Mouse (Mus musculus) mature B cell (primary cell): Measurements from ENCODE around the gene Spc25.

Experiments used
- in situ Hi-C: fragments of 300-500 bp; cut with MboI; formaldehyde crosslinking; loops from 2 replicates; pipeline ENCODE4 v1.14.3; 2019

Gene Spc25

DNA sequence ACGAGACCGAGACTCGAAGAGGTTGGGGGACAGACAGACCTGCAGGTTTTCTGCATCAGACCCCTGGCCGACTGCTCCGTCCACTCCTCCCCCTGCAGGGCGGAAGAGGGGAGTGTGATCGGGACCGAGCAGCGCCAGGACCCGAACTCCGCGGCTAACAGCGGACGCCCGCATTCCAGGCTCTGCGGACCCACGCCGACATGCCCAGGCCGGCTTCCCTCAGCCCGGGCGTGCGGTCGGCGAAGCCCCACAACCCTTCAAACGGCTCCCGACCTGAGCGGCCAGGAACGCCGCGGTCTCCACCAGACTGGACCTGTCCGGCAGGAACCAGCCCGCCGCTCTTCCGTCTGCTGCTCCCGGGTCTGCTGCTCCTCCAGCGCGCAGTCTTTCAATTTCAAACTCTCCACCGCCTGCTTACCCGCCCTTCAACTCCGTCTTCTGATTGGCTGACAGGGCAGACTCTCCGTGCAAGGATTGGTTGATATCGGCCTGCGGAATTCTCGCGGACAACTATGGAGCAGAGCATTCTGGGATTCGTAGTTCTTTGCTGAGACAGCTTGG, at the start of gene Spc25:
Gene Spc25 (minus strand): TSS at position 404 of the 561 bp plus-strand sequence.
- in situ Hi-C loops: no loop called here

DNA sequence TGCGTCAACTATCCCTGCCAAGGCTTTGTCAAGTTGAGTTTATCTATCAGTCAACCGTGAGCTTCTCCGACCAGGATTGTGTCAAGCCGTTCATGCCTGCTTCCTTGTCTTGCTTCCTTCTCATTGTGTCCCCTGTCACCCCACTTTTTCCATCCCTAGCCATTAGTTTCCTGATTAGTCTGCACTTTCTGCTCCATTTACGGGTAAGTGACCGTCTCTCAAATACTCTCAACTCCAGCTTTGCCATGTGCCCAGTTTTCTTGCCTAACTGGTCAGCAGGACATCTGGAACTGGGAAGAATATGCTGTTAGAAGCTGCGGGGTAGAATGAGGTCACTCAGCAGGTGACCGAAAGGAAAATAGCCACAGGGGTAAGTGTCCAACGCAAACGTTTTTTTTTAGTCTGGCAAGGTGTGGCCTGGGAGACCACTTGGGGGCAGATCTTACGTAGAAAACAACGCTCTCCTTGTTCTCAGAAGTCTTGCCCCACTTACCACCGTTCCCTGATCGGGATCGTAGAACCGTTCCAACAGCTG, 42.3 kb upstream of the Spc25 start:
- in situ Hi-C loops: no loop called here

DNA sequence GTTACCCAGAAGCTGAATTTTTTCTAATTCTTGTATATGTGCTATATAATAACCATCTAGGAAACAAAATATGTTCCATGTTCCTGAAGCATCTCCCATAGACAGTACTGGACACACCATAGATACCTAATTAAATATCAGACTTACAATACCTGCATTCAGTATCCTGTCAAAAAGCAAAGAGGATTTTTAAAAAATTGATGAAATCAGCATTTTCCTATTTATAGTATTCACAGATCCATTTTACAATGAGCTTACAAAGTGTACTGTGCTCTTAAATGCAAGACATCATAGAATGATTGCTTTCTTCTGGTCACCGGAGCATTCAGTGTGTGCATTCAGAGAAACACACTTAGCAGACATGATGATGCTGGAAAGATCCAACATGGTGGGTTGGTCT, 41.1 kb upstream of the Spc25 start:
- in situ Hi-C loops: no loop called here

DNA sequence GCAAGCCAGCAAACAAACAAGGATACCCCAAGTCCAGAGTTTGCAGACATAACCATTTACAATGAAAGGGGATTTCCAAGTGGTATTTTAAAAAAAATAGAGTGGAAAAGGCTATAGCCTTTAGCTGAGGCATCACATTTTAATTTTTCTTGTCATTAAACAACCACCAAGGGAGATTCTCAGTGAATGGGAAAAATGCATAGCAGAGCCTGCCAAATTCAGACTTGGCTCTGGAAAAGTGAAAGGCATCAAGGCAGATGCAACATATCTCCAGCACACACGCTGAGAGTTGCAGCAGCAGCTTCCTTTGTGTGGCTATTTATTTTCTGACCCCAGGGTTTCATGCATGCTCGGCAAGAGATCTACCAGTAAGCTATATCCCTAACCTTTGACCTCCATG, 38.9 kb upstream of the Spc25 start:
- in situ Hi-C loops: no loop called here

DNA sequence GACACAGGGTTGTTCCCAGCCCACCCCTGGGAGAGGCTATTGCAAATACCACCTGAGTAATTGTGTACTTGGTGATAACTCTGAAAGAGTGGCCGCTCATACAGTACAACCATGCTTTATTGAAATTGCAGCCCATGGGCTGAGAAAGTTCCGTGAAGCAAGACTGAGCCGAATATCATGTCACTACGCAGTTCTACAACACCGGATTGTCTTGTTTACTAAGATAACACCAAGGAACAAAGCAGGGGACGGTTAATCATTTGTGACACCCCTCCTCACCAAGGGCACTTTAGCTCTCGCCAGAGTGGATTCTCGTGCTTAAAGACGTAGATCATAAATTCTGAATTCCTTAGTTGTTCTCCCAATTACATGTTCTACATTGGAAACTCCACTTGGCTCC, 33.3 kb upstream of the Spc25 start:
- in situ Hi-C loops: no loop called here

DNA sequence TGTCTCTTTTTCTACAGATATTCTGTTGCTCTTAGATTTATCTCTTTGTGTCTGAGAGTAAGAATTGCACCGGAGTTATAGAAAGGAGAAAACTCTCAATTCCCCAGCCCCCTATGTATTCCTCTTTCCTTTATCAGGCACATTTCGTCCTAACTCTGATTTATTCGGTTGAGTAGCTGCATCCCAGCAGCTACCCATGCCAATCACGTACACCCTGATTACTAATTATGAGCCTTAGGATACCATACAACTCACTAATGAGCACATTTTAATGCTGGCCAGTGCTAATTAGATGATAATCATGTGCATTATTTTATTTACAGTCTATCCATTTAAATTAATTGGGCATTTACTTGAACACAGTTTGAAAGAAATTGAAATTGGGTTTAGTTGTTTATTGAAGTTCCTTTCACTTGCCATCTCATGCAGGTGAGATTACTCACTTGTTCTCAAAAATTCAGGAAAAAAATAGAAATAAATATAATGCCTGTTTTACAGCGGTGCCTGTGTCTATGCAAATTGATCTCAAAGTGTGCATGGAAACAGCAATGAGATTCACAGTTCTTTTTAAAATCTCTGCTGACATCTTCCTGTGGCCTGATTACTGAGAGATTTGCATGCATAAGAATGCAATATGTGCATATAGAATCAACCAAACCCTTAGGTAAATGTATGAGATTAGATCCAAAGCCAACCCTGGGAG, 29.1 kb upstream of the Spc25 start:
- in situ Hi-C loops: no loop called here

DNA sequence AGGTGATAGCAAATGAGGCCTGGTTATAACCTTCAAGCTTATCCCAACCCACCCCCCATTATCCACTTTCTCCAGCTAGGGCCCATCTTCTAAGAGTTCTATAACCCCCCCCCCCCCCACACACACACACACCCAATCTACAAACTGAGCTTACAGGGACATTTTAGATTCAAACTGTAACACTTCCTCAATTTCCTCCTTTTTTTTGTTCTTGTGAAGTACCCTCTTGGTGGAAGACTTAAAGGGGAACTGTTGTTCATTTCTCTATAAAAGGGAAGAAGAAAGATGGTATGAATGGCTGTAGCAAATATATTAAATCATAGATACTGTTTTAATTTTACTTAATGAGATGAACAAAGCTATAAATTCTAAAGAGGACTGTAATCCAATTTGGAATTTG, 26.1 kb upstream of the Spc25 start:
- in situ Hi-C loops: no loop called here

DNA sequence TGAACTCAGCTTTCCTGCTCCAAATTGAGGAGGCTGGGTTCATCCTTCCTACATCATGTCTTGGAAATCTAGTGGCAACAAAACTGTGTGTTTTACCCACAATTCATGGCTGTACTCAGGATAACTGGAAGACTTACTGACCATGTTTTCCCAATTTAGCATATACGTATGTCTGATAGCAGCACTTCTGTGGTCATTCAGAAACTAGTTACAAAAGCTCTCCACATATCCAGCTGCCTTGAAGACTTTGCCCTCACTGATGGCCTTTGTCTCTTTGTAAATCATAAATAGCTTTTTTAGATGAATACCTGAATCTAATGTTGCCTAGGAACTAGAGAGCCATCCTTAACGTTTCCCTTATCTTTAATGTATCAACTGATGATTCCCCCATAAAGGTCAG, 24.1 kb upstream of the Spc25 start:
- in situ Hi-C loops: no loop called here

DNA sequence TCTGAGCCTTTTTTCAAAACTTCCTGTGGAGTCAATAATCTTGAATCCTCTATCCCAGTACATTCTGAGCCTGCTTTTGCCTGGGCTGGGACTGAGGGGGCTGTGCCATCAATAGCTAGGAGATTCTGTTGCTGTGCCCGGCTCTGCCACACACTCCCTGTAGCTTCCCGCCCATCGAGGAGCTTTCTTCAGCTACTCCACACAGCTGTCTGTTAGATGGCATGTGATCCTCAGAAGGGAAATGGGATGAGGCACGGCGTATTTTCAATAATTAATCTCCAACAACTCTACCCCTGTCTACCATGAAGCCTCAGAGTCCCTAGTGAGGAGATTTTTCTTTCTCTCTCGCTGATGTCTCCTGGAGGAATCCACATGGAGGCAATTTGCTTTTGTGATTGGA, 22.6 kb upstream of the Spc25 start:
- in situ Hi-C loops: no loop called here

DNA sequence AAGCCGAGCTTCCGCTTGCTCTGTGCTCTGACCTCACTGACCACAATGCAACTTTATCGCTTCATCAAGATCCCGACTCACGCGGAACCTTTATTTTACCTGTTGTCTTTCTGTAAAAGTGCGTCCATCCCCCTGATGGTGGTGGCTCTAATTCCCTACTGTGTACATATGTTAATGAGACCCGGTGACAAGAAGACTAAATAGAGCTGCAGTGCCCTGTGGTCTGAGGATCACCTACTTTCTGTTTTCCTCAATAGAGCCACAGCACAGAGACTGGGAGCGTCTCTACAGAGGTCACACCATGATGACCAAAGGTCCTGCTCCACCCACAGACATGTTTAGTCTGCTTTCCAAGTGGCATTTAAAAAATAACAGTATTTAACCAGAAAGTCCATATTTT, 20.9 kb upstream of the Spc25 start:
- in situ Hi-C loops: no loop called here

DNA sequence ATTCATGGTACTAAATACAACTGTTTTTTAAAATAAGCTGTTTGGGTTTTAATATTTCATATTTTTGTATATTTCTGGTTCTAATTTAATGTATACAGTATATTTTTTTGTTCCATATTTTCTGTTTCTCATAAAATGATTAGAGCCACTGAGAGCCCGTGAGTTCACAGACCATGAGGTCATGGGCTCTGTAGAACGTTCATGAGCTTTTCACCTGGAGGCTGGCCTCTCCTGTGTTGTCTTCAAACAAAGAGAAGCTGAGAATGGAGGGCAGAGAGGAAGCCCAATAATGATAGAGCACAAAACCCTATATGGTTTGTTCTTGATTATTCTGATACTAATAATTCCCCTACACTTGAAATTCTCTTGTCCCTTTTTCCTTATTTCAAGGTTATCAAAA, 18.7 kb upstream of the Spc25 start:
- in situ Hi-C loops: no loop called here

DNA sequence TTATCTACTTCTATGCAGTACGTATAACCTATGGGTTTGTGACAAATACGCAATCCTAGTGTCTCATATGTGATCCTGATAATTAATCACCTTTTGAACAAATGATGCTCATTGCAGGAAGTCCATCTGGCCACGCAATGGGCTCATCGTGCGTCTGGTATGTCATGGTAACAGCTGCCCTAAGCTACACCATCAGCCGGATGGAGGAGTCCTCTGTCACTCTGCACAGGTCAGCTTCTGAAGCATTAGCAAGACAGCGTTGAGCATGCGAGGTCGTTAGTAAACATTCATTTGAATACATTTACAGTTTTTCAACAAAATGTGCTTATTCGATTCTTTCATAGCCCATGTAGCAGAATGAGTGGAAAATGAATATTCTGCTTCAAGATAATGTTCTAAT, 16.8 kb upstream of the Spc25 start:
- in situ Hi-C loops: no loop called here

DNA sequence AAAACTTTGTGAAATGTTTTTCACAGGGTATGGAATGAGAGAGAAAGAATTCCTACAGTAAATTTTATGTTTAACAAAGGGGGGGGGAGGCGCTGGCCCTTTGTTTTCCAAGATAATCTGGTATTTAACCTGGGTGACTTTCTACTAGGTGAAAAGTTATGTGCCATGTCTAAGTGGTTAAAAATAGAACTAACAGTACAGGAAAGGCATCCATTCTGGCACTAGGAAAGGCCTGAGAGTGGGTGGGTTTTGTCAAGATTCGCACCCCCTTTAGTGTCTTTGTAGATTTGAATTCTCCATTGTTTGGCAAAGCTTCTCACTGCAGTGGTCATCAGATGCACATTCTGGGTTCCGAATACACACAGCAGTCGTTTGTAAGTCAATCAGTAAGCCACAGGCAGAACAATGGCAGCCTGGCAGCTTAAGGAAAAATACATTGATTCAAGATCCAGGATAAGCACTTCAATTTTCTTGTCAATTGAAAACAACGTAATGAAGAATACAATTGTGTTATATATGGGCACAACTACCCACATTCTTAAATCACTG, 15.9 kb upstream of the Spc25 start:
- in situ Hi-C loops: no loop called here

DNA sequence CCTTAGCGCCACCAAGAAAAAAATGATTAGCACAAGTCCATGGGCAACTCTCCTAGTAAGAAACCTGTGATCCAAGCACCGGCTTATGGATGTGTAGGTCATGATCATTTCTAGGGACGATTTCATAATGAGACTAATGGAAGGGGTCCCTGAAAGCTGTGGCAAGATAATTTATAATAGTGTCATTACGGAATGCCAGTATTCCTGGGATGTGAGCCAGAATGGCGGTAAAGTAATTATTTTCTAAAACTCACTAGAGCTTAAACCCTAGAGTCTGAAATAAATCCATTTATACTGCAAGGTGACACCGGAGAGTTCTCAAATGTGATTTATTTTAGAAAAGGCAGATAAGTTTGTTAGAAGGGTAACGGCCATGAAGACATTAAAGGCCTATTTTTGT, 9.2 kb upstream of the Spc25 start:
- in situ Hi-C loops: no loop called here

DNA sequence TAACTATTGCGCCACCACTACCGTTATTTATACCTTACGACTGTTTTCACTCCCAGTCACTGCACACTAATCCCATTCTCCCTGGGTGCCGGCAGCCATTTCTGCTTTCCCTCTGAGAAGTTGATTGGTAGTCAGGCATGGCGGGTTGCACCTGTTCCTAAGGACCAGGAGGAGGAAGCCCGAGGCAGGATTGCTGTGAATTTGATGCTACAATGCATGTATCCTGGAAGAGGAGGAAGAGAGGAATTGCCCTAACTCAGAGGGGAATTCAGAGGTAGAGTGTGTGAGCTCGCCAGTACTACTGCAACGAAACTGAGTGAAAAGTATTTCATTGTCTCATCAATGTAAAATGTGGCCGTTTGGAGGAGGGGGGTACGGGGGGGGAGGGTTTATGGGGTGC, 6.7 kb upstream of the Spc25 start:
- in situ Hi-C loops: no loop called here

DNA sequence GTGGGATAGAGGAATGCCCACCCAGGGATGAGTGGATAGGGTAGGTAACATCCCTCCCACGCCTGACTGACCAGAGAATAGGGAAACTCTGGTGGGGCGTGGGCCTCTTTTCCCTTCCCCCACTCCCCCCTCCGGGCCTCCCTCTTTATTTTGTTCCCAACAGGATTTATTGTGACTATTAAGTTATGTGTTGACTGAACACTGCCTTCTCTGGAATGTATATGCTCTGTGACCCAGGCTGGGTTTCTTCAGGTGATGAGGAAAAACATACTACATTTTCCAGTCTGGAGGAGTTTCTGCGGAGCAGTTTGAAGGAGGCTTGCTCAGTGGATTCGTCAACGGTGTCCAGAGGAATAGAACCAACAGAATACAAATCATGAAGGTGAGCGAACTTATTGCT, 4.8 kb upstream of the Spc25 start, which contains the start of gene G6pc2:
Gene G6pc2 (plus strand): TSS at position 301 of the 400 bp plus-strand sequence.
- in situ Hi-C loops: no loop called here

DNA sequence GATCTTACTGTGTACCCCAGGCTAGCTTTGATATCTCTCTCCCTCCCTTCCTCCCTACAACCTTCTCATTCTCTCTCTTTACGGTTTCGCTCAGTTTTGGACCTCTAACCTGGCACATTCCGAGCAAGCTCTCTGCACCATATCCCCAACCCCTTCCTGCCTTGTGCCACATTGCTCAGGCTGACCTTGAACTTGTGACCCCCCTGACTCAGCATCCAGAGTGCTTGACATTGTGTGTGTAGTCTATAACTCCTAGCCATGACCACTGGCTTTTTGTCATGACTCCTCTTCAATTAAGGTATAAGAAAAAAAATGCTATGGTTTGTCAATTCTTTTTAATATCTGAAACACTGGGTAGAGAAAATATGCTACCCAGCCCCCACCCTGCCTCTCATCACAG, 3.7 kb upstream of the Spc25 start:
- in situ Hi-C loops: no loop called here

DNA sequence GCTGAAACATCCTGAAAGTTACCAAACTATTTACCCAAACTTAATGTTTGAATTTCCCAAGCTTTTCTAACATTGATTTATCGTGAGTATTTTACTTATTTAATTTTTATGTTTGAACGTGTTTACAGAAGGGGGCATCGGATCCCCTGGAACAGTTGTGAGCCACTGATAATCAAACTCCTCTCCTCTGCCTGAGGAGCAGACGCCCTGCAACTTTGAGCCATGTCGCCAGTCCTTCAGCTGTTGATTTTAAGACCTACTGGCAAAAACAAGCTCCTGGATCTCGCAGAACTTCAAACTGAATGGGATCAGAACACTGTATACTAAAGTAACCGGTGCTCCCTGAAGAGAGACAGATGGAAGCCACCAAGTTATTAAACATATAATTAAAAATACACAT, 529 bp upstream of the Spc25 start:
- in situ Hi-C loops: no loop called here

DNA sequence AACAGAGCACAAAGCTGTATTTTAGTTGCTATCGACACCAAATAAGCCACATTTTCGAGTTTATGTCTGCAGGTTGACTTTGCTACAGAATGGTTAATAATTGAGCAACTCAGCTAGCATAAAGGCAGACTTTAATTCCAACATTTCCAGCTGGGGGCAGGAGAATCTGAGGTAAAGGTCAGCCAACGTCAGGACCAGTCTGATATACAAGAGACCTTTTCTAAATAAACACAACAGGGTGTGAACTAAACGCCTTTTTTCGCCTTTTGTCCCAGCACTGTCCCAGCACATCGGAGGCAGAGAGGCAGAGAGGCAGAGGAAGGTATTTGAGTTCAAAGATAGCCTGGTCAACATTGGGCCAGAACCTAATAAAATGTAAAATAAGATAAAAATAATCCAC, 809 bp downstream of the Spc25 start:
- in situ Hi-C loops: no loop called here

DNA sequence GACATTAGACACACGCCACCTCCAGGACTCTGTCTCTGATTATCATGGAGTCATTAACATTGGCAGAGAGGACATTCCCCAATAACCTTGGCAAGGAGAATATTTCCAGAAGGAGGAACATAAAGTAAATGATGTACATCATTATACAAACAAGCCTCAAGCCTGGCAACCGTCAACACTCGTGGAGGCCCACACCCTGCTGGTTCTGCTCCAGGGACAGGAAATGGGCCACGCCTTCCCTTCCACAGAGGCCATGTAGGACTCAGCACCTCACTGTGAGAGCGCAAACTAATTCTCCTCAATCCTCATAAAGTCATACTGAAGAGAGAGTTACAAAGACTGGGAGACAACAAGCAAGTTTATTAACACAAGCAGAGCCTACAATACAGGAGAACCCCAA, 12.4 kb downstream of the Spc25 start:
- in situ Hi-C loops: no loop called here

DNA sequence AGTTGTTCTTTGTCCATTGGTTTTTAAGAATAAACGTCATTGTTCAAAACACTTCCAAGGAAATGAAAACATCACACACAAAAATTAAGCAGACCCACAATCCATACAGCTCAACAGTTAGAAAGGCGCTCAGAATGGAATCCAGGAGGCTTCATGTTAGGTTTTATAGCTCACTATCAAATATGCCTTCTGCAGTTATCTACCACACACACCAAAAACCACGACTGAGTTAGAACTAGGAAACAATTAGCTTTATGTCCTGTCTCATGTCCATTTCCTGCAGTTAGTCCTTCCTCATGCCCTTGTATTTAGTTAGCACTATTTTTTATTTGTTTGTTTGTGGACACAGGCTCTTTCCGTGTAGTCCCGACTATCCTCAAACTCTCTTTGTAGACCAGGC, 14.9 kb downstream of the Spc25 start:
- in situ Hi-C loops: no loop called here

DNA sequence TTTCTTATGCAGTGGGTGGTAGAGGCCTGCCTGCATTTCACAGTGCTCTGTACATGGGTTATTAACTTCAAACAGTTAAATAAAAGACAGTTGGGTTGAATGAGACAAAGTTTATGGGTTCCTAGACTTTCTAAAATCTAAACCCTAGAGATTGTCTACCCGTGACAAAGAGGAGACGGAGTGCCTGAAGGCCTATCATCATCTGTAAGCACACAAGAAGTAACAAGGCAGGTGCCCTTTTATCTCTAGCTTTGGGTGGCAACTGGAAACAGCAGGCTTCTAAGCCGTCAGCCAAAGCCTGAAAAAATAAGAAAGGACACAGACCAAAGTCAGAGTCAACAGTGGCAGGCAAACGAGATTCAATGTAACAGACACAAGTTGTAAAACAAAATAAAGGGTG, 16.8 kb downstream of the Spc25 start:
- in situ Hi-C loops: no loop called here

DNA sequence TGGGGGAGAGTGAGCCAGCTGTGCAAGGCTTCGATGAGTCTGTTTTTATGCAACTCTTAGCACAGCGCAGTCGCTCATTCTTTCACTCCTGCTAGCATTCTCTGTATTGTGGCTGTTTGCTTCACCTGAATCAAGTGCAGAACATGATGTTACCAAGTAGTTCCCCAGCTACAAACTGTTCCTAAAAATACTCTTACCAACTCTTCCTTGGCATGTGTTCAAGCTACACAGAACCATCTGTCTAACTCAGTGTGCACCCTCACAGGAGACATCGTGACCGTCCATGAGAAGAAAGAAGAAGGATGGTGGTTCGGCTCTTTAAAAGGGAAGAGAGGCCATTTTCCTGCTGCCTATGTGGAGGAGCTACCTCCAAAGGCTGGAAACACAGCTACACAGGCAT, 17.3 kb downstream of the Spc25 start:
- in situ Hi-C loops: no loop called here

DNA sequence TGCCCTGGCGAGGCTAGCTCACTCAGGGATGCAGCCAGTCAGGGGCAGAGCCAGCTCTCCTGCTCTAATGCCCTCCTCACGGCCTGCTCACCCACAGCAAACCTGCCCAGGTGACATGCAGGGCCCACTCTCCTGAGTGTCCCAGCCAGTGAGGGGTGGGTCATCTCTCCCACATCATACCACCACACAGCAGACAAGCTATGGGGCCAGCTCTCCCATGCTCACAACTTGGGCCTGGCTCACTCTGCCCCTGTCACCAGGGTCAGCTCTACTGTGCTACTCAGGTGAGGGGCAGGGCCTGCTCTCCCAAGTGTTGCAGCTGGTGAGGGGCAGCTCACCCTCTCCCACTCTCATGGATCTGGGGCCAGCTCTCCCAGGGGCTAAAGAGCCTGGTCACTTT, 18.0 kb downstream of the Spc25 start:
- in situ Hi-C loops: no loop called here
